Mouse (Mus musculus): ENCODE results near the gene Pafah1b1.

DNA sequence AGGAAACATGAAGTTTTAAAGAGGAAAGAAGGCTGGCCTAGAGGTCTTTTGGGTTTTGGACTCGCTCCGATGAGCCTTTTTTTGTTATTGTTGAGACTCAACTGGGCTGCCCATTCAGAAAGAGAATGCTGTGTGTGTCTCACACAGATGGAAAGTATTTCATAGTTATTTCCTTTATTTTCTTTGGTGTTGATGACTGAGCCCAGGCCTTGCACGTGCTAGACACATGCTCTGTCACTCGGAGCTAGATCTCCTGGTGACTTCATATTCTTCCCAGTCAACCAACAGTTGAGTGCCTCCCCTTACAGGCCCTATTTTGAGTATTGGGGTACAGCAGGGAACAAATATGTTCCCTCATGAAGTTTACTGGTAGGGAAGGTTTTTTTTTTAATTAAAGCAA is 47.2 kb upstream of the Pafah1b1 start:
- TF ChIP-seq CTCF (IDR thresholded peaks at IDR 0.05; ENCODE audit: control insufficient read depth, insufficient read depth, insufficient replicate concordance, low read depth, low read length) = no peak
- TF ChIP-seq POLR2A (IDR thresholded peaks at IDR 0.05; ENCODE audit: control insufficient read depth, low read depth, low read length) = no peak

All from testis, adult 2 months (tissue).